Mouse (Mus musculus) frontal cortex, postnatal 14 days (tissue): ENCODE data around the gene Gata1.
"Not testable (repeated sequence)": the region's sequence is repeated elsewhere in the genome, so short reads cannot be mapped to it uniquely, and the experiment has no call there.

ENCODE experiments used
- DNase-seq, 2 experiments: peaks; one replicate each; pipeline ENCODE4 v3.0.0; 2022; ENCODE audit warnings: low spot score in 2 of 2

The Gata1 gene

GRCm38 (mm10) chrX:7977892-7978291 is at the start of gene Gata1:
Gene Gata1 (minus strand): TSS chrX:7978071.
- no peak for DNase-seq

- DNase-seq = no peak
Measured at GRCm38 (mm10) chrX:8026811-8027210, 48.9 kb upstream of the Gata1 start.

- no peak for DNase-seq
Measured at GRCm38 (mm10) chrX:8024795-8025194, 46.9 kb upstream of the Gata1 start.

GRCm38 (mm10) chrX:8020111-8020778 is 42.4 kb upstream of the Gata1 start:
- no peak for DNase-seq

- no peak for DNase-seq
Measured at GRCm38 (mm10) chrX:8018286-8018685, 40.4 kb upstream of the Gata1 start, which contains the start of gene Glod5. Gene Glod5 (minus strand): TSS chrX:8018492.

- DNase-seq = no peak
Measured at GRCm38 (mm10) chrX:8017142-8017541, 39.3 kb upstream of the Gata1 start.

- DNase-seq = not testable (repeated sequence)
Measured at GRCm38 (mm10) chrX:8015675-8016074, 37.8 kb upstream of the Gata1 start.

- DNase-seq = no peak
Measured at GRCm38 (mm10) chrX:8013569-8014314, 35.9 kb upstream of the Gata1 start.

GRCm38 (mm10) chrX:8013157-8013556 is 35.3 kb upstream of the Gata1 start:
- no peak for DNase-seq

GRCm38 (mm10) chrX:8009356-8009755 is 31.5 kb upstream of the Gata1 start:
- DNase-seq = not testable (repeated sequence)

- no peak for DNase-seq
Measured at GRCm38 (mm10) chrX:8008543-8008942, 30.7 kb upstream of the Gata1 start.

GRCm38 (mm10) chrX:8002971-8003370 is 25.1 kb upstream of the Gata1 start:
- no peak for DNase-seq

- DNase-seq = no peak
Measured at GRCm38 (mm10) chrX:8002001-8002400, 24.1 kb upstream of the Gata1 start.

- DNase-seq = no peak
Measured at GRCm38 (mm10) chrX:8000546-8001192, 22.8 kb upstream of the Gata1 start.

- no peak for DNase-seq
Measured at GRCm38 (mm10) chrX:7993068-7993735, 15.3 kb upstream of the Gata1 start.

- no peak for DNase-seq
Measured at GRCm38 (mm10) chrX:7992379-7993067, 14.7 kb upstream of the Gata1 start.

GRCm38 (mm10) chrX:7981368-7981767 is 3.5 kb upstream of the Gata1 start:
- DNase-seq = no peak

GRCm38 (mm10) chrX:7971292-7971691 is 6.6 kb downstream of the Gata1 start:
- DNase-seq = no peak

GRCm38 (mm10) chrX:7968899-7969298 is 9.0 kb downstream of the Gata1 start:
- no peak for DNase-seq

GRCm38 (mm10) chrX:7968226-7968625 is 9.6 kb downstream of the Gata1 start:
- DNase-seq = no peak

GRCm38 (mm10) chrX:7967596-7968201 is 10.2 kb downstream of the Gata1 start:
- DNase-seq = no peak
